Mouse (Mus musculus): ENCODE measurements around the gene Gm6904.

GRCm38 (mm10) chr14:59209816-59210215, 50.2 kb downstream of the Gm6904 start:
- TF ChIP-seq CTCF (IDR thresholded peaks at IDR 0.05; ENCODE audit: insufficient read depth, low read length) (no peak), POLR2A (IDR thresholded peaks at IDR 0.05; ENCODE audit: borderline replicate concordance, extremely low read depth, low read depth, low read length) (no peak)
